Mouse (Mus musculus): ENCODE data around the gene Fip1l1. TPM values are rescaled to one million over a fixed set of nuclear protein-coding genes. Genes with fewer than 3 reads are reported as not detected.
A peak's percentile ranks its signal among the peaks of the same experiment; 100 is the strongest.

The Fip1l1 gene
- 18.6 and 21.1 TPM in 2 replicates for polyA plus RNA-seq (2012; rRNA removed)

- TF ChIP-seq POLR2A (IDR thresholded peaks at IDR 0.05; ENCODE audit: low read depth, low read length), result peak; percentile 60
- TF ChIP-seq CTCF (IDR thresholded peaks at IDR 0.05; ENCODE audit: extremely low read depth, insufficient read depth, insufficient read length, insufficient replicate concordance), result no peak
- H3K4me1 ChIP-seq (ENCODE audit: control insufficient read depth, insufficient read depth, insufficient read length), result peaks cover 11% of the 10 kb centered on the region
- under 1% methylated on average over 73 of the region's 73 CpGs for WGBS
- no peaks in the 10 kb centered on the region for H3K27me3 ChIP-seq (ENCODE audit: control insufficient read depth, insufficient read depth, low read length)
- H3K36me3 ChIP-seq (ENCODE audit: control insufficient read depth, insufficient read depth, low read length), result peaks cover 4% of the 10 kb centered on the region
- peak within 1 kb of the TSS; percentile 95 for H3K27ac ChIP-seq (ENCODE audit: insufficient read depth, low read length)
- H3K4me3 ChIP-seq (ENCODE audit: extremely low read depth, insufficient read depth, insufficient read length), result peak within 1 kb of the TSS; percentile 81
- peak; percentile 88 for DNase-seq (ENCODE audit: low read depth in 1 of 2, low spot score in 2 of 2)
Measured at GRCm38 (mm10) chr5:74535240-74536021, at the start of gene Fip1l1. TSS of gene Fip1l1 (plus strand) at chr5:74535449.

DNA sequence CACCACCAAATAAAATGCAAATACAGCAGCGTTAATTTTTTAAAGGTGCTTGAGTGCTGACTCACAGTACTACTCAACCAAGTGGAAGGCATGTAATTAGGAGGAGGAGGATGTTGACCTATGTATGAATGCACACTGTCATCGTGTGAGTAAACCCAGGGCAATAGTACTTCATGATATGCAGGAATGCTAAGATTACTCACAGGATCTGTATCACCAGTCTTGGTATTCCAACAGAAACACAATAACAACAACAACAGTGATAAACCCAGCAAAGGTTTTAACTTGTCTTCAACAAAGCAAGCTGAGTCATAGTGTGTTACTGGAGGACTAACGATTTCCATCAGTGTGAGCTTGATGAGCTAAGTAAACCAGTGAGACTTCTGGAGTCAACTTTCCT is 42.5 kb upstream of the Fip1l1 start:
- no peaks in the 10 kb centered on the region for H3K4me1 ChIP-seq (ENCODE audit: control insufficient read depth, insufficient read depth, insufficient read length)
- no peak for TF ChIP-seq POLR2A (IDR thresholded peaks at IDR 0.05; ENCODE audit: low read depth, low read length)
- no peak for TF ChIP-seq CTCF (IDR thresholded peaks at IDR 0.05; ENCODE audit: extremely low read depth, insufficient read depth, insufficient read length, insufficient replicate concordance)
- no peaks in the 10 kb centered on the region for H3K27me3 ChIP-seq (ENCODE audit: control insufficient read depth, insufficient read depth, low read length)
- no peak for DNase-seq (ENCODE audit: low read depth in 1 of 2, low spot score in 2 of 2)
- H3K36me3 ChIP-seq (ENCODE audit: control insufficient read depth, insufficient read depth, low read length), result no peaks in the 10 kb centered on the region
- H3K27ac ChIP-seq (ENCODE audit: insufficient read depth, low read length), result no peak overlapping the region
- WGBS, result 90% methylated on average over 3 of the region's 3 CpGs
- H3K4me3 ChIP-seq (ENCODE audit: extremely low read depth, insufficient read depth, insufficient read length), result no peak overlapping the region

- no peak for TF ChIP-seq CTCF (IDR thresholded peaks at IDR 0.05; ENCODE audit: extremely low read depth, insufficient read depth, insufficient read length, insufficient replicate concordance)
- TF ChIP-seq POLR2A (IDR thresholded peaks at IDR 0.05; ENCODE audit: low read depth, low read length), result no peak
- no peak for DNase-seq (ENCODE audit: low read depth in 1 of 2, low spot score in 2 of 2)
- Histone ChIP-seq H3K4me3 (ENCODE audit: extremely low read depth, insufficient read depth, insufficient read length) (no peak overlapping the region), H3K4me1 (ENCODE audit: control insufficient read depth, insufficient read depth, insufficient read length) (no peaks in the 10 kb centered on the region), H3K36me3 (ENCODE audit: control insufficient read depth, insufficient read depth, low read length) (peaks cover 3% of the 10 kb centered on the region; the same call in 1 of the 2 replicates), H3K27me3 (ENCODE audit: control insufficient read depth, insufficient read depth, low read length) (no peaks in the 10 kb centered on the region), H3K27ac (ENCODE audit: insufficient read depth, low read length) (no peak overlapping the region)
Measured at GRCm38 (mm10) chr5:74511686-74512085, 23.6 kb upstream of the Fip1l1 start.

- H3K4me1 ChIP-seq (ENCODE audit: control insufficient read depth, insufficient read depth, insufficient read length), result peaks cover 7% of the 10 kb centered on the region
- WGBS, result 76% methylated on average over 5 of the region's 5 CpGs
- TF ChIP-seq CTCF (IDR thresholded peaks at IDR 0.05; ENCODE audit: extremely low read depth, insufficient read depth, insufficient read length, insufficient replicate concordance) (no peak), POLR2A (IDR thresholded peaks at IDR 0.05; ENCODE audit: low read depth, low read length) (no peak)
- DNase-seq (ENCODE audit: low read depth in 1 of 2, low spot score in 2 of 2), result no peak
- H3K4me3 ChIP-seq (ENCODE audit: extremely low read depth, insufficient read depth, insufficient read length), result no peak overlapping the region
- no peaks in the 10 kb centered on the region for H3K36me3 ChIP-seq (ENCODE audit: control insufficient read depth, insufficient read depth, low read length)
- no peaks in the 10 kb centered on the region for H3K27me3 ChIP-seq (ENCODE audit: control insufficient read depth, insufficient read depth, low read length)
- H3K27ac ChIP-seq (ENCODE audit: insufficient read depth, low read length), result no peak overlapping the region
Measured at GRCm38 (mm10) chr5:74527025-74527424, 8.2 kb upstream of the Fip1l1 start.

GRCm38 (mm10) chr5:74530785-74531184 is 4.5 kb upstream of the Fip1l1 start:
- Histone ChIP-seq H3K27ac (ENCODE audit: insufficient read depth, low read length) (no peak overlapping the region), H3K4me3 (ENCODE audit: extremely low read depth, insufficient read depth, insufficient read length) (peak overlapping the region; percentile 88), H3K36me3 (ENCODE audit: control insufficient read depth, insufficient read depth, low read length) (no peaks in the 10 kb centered on the region), H3K27me3 (ENCODE audit: control insufficient read depth, insufficient read depth, low read length) (no peaks in the 10 kb centered on the region), H3K4me1 (ENCODE audit: control insufficient read depth, insufficient read depth, insufficient read length) (peaks cover 8% of the 10 kb centered on the region)
- DNase-seq (ENCODE audit: low read depth in 1 of 2, low spot score in 2 of 2), result no peak
- 8% methylated on average over 16 of the region's 16 CpGs for WGBS
- TF ChIP-seq CTCF (IDR thresholded peaks at IDR 0.05; ENCODE audit: extremely low read depth, insufficient read depth, insufficient read length, insufficient replicate concordance) (no peak), POLR2A (IDR thresholded peaks at IDR 0.05; ENCODE audit: low read depth, low read length) (no peak)

GRCm38 (mm10) chr5:74531630-74532280 is 3.5 kb upstream of the Fip1l1 start, which contains the start of gene Scfd2:
TSS of gene Scfd2 (minus strand) at chr5:74531759.
- H3K4me1 ChIP-seq (ENCODE audit: control insufficient read depth, insufficient read depth, insufficient read length), result peaks cover 11% of the 10 kb centered on the region
- peak within 1 kb of the TSS; percentile 58; the same call in 1 of the 2 replicates for H3K27ac ChIP-seq (ENCODE audit: insufficient read depth, low read length)
- no peaks in the 10 kb centered on the region for H3K36me3 ChIP-seq (ENCODE audit: control insufficient read depth, insufficient read depth, low read length)
- peak; percentile 89 to 96 for DNase-seq (ENCODE audit: low read depth in 1 of 2, low spot score in 2 of 2)
- no peaks in the 10 kb centered on the region for H3K27me3 ChIP-seq (ENCODE audit: control insufficient read depth, insufficient read depth, low read length)
- WGBS, result 6% methylated on average over 35 of the region's 35 CpGs
- TF ChIP-seq POLR2A (IDR thresholded peaks at IDR 0.05; ENCODE audit: low read depth, low read length) (peak; percentile 44; the same call in 1 of the 2 replicates), CTCF (IDR thresholded peaks at IDR 0.05; ENCODE audit: extremely low read depth, insufficient read depth, insufficient read length, insufficient replicate concordance) (no peak)
- peak within 1 kb of the TSS; percentile 88 for H3K4me3 ChIP-seq (ENCODE audit: extremely low read depth, insufficient read depth, insufficient read length)

Measured in spleen, adult 2 months (tissue).